Mouse (Mus musculus): ENCODE measurements around the gene Asb2.

DNA sequence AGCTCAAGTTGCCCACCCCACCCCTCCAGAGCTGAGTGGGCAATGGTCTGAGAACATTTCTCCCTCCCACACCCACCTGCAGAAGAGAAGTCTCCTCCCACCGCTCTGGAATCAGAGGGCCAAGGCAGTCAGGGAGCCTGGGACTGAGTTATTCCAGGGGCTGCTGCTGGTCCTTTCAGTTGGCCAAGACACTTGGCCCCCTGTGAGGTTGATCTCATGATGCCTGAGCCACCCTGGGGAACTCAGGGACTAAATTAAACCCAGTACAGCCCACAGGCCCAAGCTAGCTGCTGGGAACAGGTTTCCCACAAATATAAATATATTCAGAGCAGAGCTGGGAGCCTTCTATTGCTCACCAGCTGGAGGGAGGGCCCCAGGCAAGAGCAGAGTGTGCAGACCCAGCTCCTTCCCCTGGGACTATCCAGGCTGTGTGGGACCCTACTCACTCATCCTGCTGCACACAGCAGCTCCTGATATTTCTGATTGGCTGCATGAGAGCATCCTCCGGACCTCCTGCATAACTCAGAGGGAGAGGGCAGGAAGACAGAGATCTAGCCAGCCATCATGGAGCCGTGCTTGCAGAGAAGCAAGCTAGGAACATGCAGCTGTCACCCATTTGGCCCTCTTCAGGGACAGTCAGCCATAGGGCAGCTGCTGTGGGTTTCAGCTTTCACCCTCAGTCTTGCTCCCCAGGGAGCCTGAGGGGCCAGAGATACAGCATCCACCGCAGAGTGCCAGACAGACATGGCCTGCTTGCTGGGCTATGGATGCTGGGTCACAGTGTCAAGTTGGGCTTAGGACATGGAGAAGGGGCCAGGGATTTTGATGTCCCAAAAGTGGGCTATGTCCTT is 3.4 kb upstream of the Asb2 start:
- TF ChIP-seq CTCF (conservative IDR thresholded peaks at IDR 0.05; ENCODE audit: insufficient read depth, insufficient read length, low read depth, low read length) (no peak), POLR2A (IDR thresholded peaks at IDR 0.05; ENCODE audit: low read depth, low read length) (no peak)
